In the genomic region with DNA sequence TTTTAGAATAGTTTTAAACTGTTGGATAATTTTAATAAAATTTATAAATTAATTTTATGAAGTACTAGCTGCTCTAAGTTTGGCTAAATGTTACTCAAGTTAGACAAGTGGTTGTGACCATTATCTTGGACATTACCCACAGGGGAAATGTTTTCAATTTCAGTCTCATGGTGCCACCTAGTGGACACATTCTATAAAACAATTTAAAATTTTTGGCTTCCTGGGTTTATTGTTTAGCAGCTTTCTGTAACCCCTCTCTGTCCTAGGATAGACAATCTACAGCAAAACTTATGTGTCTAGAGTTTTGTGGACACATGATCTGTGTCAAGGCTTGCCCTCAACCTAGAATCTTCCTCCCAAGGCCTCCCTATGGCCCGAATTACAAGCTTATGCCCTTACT, we compare ENCODE assay signal across 9 mouse cellular contexts. TPM values are rescaled to one million over a fixed set of nuclear protein-coding genes. Genes with fewer than 3 reads are reported as not detected.
DNase-seq lines count a peak whose midpoint lies in the region; ATAC-seq and TF ChIP-seq lines count a peak whose summit lies in the region.
"Had no signal": no experiment of that assay in that cellular context is flagged by ENCODE, and none has a peak within 500 bp of the region (broad histone marks: within the 10 kb centered on the region; RNA-seq: fewer than 3 reads in every experiment).

No protein-coding gene starts in this region.

- TF ChIP-seq CTCF in heart, postnatal 0 days (IDR thresholded peaks at IDR 0.05; ENCODE audit: low read depth) = peak; percentile 56

- no peak overlapping the region for H3K27ac ChIP-seq in ES-E14 (ENCODE audit: insufficient read depth, low read depth, low read length, poor library complexity, severe bottlenecking)
- H3K27ac ChIP-seq in heart, postnatal 0 days (ENCODE audit: low read depth) = no peak overlapping the region
- H3K27ac ChIP-seq in midbrain, embryonic 15.5 days = no peak overlapping the region

- no peaks in the 10 kb centered on the region for H3K36me3 ChIP-seq in ES-E14 (ENCODE audit: control insufficient read depth, insufficient read depth, low read length, poor library complexity, severe bottlenecking)
- peaks cover 14% of the 10 kb centered on the region for H3K36me3 ChIP-seq in heart, postnatal 0 days (replicated peaks; ENCODE audit: control insufficient read depth, insufficient read depth, low read length)
- no peaks in the 10 kb centered on the region for H3K36me3 ChIP-seq in midbrain, embryonic 15.5 days (replicated peaks)

- no peak for ATAC-seq in heart, postnatal 0 days (ENCODE audit: insufficient read depth, low read depth)
- peak; percentile 76 for ATAC-seq in midbrain, embryonic 15.5 days (replicated peaks)

- H3K27me3 ChIP-seq in heart, postnatal 0 days (ENCODE audit: control insufficient read depth, insufficient read depth, low read length) = no peaks in the 10 kb centered on the region
- H3K27me3 ChIP-seq in midbrain, embryonic 15.5 days (replicated peaks) = no peaks in the 10 kb centered on the region

- H3K9me3 ChIP-seq in ES-E14 (ENCODE audit: control insufficient read depth, insufficient read depth, low read depth, low read length) = no peaks in the 10 kb centered on the region
- no peaks in the 10 kb centered on the region for H3K9me3 ChIP-seq in heart, postnatal 0 days (replicated peaks; ENCODE audit: control insufficient read depth, low read length)
- H3K9me3 ChIP-seq in midbrain, embryonic 15.5 days = no peaks in the 10 kb centered on the region

- WGBS in heart, postnatal 0 days = 66% methylated on average over 1 of the region's 1 CpGs
- WGBS in midbrain, embryonic 15.5 days = 33% methylated on average over 1 of the region's 1 CpGs

- no peak overlapping the region for H3K4me2 ChIP-seq in heart, postnatal 0 days (ENCODE audit: low read depth, low read length)
- no peak overlapping the region for H3K4me2 ChIP-seq in midbrain, embryonic 15.5 days

- no peak for TF ChIP-seq EP300 in heart, postnatal 0 days (IDR thresholded peaks at IDR 0.05; ENCODE audit: low read depth)

- H3K4me1 ChIP-seq in ES-E14 (ENCODE audit: control insufficient read depth in 2 of 2, insufficient read depth in 2 of 2, low read length in 2 of 2, poor library complexity in 1 of 2) = peaks cover 0 to 8% of the 10 kb centered on the region in 2 experiments; a peak in 1 of 4 replicates
- peaks cover 21% of the 10 kb centered on the region for H3K4me1 ChIP-seq in heart, postnatal 0 days (ENCODE audit: control insufficient read depth, insufficient read depth)
- no peaks in the 10 kb centered on the region for H3K4me1 ChIP-seq in midbrain, embryonic 15.5 days

- intact Hi-C loops in left cerebral cortex, postnatal 4 days (cut with DNase I) = loop anchor here (2.0 to 10.0 kb wide), 3 partner anchors 87 to 387 kb away; no protein-coding TSS in a partner anchor

- DNase-seq in left cerebral cortex, adult 11 months (ENCODE audit: low spot score) = peak; percentile 33
- no peak for DNase-seq in left cerebral cortex, postnatal 4 days
- DNase-seq in ES-E14 (ENCODE audit: low read depth, low spot score) = peak; percentile 51
- DNase-seq in brain, adult 2 months (ENCODE audit: low read depth, low spot score) = peak; percentile 54
- DNase-seq in heart, postnatal 0 days (ENCODE audit: low spot score) = peak; percentile 54
- DNase-seq in urinary bladder, postnatal 4 days (ENCODE audit: low spot score in 2 of 2) = no peak
- no peak for DNase-seq in urinary bladder, postnatal 14 days (ENCODE audit: low spot score)

- no peak overlapping the region for H3K9ac ChIP-seq in ES-E14 (ENCODE audit: insufficient read depth, low read depth, low read length, poor library complexity, severe bottlenecking)
- no peak overlapping the region for H3K9ac ChIP-seq in heart, postnatal 0 days (replicated peaks; ENCODE audit: low read depth, low read length)
- H3K9ac ChIP-seq in midbrain, embryonic 15.5 days = no peak overlapping the region

- no peak overlapping the region for H3K4me3 ChIP-seq in ES-E14 (ENCODE audit: insufficient read depth in 1 of 2, low read depth in 1 of 2, low read length in 2 of 2, poor library complexity in 1 of 2, severe bottlenecking in 1 of 2)
- no peak overlapping the region for H3K4me3 ChIP-seq in heart, postnatal 0 days (ENCODE audit: low read depth, low read length)
- no peak overlapping the region for H3K4me3 ChIP-seq in midbrain, embryonic 15.5 days
- H3K4me3 ChIP-seq: erythroblast, embryonic 14.5 days had no signal

- in situ Hi-C loops in ES-E14 (cut with MboI; ENCODE audit: low sequenced_read_pairs in 2 of 2, unreplicated experiment in 2 of 2) = loop anchor here (10.0 kb wide), 2 partner anchors 147 to 157 kb away; no protein-coding TSS in a partner anchor

TF ChIP-seq in ES-E14, 5 proteins besides CTCF, POLR2A, EP300 and RAD21:
- no peak for TF ChIP-seq HCFC1 (IDR thresholded peaks at IDR 0.05; ENCODE audit: borderline replicate concordance, insufficient read depth, low read length)
- TF ChIP-seq ZC3H11A (IDR thresholded peaks at IDR 0.05; ENCODE audit: borderline replicate concordance, low read depth, low read length) = 0 out of 2 replicates have a peak, but pooled peaks have one; percentile 22
TF ChIP-seq in ES-E14: peak in this region for 1.

RNA-seq across cellular contexts. Expression of gene Sec24d, which starts 54.9 kb away (rescaled TPM):
- total RNA-seq in left cerebral cortex, postnatal 4 days (2021) = 10 to 100 TPM; 21.1 to 22.7 TPM
- total RNA-seq in ES-E14 (2012; rRNA removed) = 16.5 and 20.0 TPM in 2 replicates
- total RNA-seq in heart, postnatal 0 days (2014; rRNA removed; ENCODE audit: low replicate concordance) = 72.0 and 78.6 TPM in 2 replicates
- polyA plus RNA-seq in heart, postnatal 0 days (2015; fragmentation: Nextera tagmentation; extraction: Ambion mirVana) = 45.4 and 48.8 TPM in 2 replicates
- polyA plus RNA-seq in midbrain, embryonic 15.5 days (2015; fragmentation: Nextera tagmentation; extraction: Ambion mirVana) = 12.0 and 12.9 TPM in 2 replicates

Comparison
In these comparisons a context has a peak if more than half of its experiments do, and no peak if none do; other contexts are left out.
1. DNase-seq: peak in left cerebral cortex, adult 11 months (single experiment), ES-E14 (single experiment), brain, adult 2 months (single experiment) and heart, postnatal 0 days (single experiment); none in left cerebral cortex, postnatal 4 days (single experiment), urinary bladder, postnatal 4 days (0 of 2) and urinary bladder, postnatal 14 days (single experiment).